Mouse (Mus musculus) left cerebral cortex, adult 18-20 months (tissue): ENCODE results near the gene Rack1. TPM values are rescaled to one million over a fixed set of nuclear protein-coding genes. Genes with fewer than 3 reads are reported as not detected.
A peak's percentile ranks its signal among the peaks of the same experiment; 100 is the strongest.
"Not testable (repeated sequence)": the region's sequence is repeated elsewhere in the genome, so short reads cannot be mapped to it uniquely, and the experiment has no call there.

Experiments
- DNase-seq, 2 experiments: peaks; one replicate each; pipeline ENCODE4 v3.0.0; 2021 to 2022; ENCODE audit warnings: low spot score in 2 of 2, mixed read lengths in 1 of 2
- long read RNA-seq, 2 experiments: library from polyadenylated mRNA; stranded (forward); transcript quantifications; one replicate each; pipeline ENCODE4 v2.0.0; 2021
- total RNA-seq, 2 experiments: library from RNA; stranded (reverse); gene quantifications; 2 replicates each; pipeline ENCODE4 v1.2.3; 2021

Rack1 gene
- total RNA-seq = 100 to 1,000 TPM; 233 to 240 TPM
- long read RNA-seq, experiment 1, transcript Rack1-201 (8 exons, 1,447 nt) = major isoform, 74 of 84 reads
- long read RNA-seq, experiment 1, partial matches to known transcripts = 5 of 84 reads
- long read RNA-seq, experiment 1, other reads (novel, unspliced or antisense) = 0 of 84 reads
- long read RNA-seq, experiment 2, transcript Rack1-201 (8 exons, 1,447 nt) = major isoform, 68 of 74 reads
- long read RNA-seq, experiment 2, partial matches to known transcripts = 1 of 74 reads
- long read RNA-seq, experiment 2, other reads (novel, unspliced or antisense) = 2 of 74 reads

DNA sequence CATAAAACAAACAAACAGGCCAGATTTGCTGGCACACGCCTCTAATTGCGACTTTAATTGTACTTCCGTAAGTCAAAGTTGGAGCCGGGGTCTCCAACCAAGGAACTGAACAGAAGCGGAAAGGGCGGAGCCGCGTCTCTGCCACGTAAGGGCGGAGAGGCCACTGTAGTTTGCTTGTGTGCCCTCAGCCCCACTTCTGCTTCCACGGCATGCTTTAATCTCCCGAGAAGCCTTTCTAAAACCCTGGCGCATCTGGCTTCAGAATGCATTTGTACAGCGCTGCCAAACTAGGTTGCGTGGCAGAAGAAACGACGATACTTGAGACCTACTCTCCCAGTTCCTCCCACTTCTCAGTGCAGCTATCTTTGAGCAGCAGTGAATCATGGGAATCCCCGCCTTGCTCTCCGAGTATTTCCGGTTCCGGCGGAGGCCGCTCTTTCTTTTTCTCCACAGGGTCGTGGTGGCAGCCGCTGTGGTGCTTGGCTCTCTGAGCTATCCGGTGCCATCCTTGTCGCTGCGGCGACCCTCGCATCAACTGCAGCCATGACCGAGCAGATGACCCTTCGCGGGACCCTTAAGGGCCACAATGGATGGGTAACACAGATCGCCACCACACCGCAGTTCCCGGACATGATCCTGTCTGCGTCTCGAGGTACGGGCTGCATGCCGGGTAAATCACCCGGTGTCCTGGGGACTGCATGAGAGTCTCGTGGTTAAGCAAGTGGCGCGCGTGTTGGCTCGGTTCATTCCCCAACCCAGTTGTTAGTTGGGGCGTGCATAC lies at the start of gene Rack1:
Gene Rack1 (plus strand): TSS at position 412 of the 781 bp plus-strand sequence.
- peak; percentile 87 to 91 for DNase-seq

DNA sequence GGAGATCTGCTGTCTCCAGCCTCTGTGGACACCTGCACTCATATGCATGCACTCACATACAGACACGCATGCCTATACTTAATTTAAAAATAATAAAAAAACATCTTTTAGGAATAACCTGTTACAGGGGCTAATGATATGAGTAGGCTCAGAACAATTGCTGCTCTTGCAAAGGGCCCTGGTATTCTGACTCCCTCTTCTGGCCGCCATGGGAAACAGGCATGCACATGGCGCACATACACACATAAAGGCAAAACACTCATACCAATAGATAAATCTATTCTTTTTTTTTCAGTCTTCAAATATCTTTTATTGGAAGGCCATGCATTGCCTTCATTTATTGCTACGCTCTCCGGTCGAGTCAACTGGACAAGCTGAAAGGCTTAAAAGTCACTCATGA lies 49.7 kb upstream of the Rack1 start:
- DNase-seq = no peak

DNA sequence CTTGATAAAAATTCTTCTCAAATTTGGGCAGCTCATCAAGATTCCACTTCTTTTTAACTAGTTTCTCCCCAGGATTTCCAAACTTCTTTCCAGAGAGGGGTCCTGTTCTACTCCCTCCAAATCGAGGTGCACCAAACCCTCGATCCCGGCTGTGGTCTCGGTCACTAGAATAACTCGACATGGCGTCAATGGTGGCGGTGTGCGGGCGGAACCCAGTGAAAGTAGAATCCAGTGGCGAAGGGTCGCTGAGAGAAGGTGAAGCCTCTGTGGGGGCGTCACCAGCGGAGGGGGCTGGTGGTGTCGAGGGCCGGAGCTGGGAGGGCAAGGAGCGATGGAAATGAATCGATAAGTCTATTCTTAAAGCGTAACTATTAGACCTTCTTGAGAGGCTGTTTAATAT lies 46.6 kb upstream of the Rack1 start:
- DNase-seq = not testable (repeated sequence)

DNA sequence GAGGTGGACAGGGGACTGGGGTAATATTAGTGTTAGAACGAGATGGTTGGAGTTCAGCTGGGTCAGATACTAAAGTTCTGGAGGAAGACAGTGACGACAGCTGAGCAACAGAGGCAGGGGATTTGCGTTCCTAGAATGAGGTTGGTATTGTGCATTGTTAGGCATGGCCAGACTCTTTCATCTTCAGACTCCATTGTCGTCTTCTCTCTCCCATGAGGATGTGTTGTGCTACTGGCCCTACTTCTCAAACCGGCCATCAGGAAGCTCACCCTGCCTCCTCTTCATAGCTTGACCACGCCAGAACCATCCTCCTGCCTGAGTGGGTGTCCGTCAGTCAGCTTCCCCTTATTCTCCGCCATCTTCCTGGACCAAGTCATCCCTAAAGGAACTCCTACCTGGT lies 41.1 kb upstream of the Rack1 start:
- DNase-seq = no peak

DNA sequence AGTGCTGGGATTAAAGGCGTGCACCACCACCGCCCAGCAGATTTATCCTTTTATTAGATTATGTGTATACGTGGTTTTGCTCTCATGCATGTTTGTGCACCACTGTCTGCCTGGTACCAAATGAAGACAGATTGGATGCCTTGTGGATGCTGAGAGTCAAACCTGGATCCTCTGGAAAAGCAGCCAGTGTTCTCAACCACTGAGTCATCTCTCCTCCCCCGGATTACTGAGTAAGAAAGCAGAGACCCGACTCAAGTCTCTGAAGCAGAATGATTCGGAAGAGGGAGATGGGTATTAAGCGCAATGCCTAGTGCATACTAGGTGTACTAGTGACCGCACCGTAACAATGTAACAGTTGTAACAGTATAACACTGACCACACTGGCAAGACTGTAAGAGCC lies 36.0 kb upstream of the Rack1 start:
- peak in 1 of 2 experiments; percentile 19 for DNase-seq

DNA sequence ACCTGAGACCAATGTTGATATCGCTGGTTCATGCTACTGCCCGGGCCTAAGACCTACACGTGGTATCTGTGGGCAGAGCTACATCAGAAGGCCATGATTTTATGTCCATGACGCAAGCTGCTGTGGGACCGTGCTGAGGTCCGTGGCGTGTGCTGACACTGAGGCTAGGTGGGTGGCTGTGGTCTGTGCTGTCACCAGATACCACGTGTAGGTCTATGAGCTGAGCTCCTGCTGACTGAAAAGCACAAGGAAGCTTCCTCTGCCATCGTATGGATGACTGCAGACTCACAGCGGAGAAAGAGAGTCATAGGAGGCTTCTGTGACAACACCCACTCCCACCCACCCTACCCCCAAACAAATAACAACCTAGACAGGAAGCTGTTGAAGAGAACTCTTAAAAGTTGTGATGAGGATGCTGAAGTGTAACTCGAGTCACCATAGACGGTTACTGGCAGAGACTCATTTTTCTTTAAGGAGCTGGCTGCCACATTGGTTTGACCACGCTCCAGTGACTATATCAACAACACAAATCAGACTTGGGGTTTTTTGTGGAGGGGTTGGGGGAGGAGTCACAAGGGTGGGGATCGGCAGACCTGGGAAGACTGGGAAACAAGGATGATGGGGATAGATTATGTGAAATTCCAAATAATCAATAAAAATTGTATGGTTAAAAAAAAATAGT lies 32.8 kb upstream of the Rack1 start:
- DNase-seq = no peak

DNA sequence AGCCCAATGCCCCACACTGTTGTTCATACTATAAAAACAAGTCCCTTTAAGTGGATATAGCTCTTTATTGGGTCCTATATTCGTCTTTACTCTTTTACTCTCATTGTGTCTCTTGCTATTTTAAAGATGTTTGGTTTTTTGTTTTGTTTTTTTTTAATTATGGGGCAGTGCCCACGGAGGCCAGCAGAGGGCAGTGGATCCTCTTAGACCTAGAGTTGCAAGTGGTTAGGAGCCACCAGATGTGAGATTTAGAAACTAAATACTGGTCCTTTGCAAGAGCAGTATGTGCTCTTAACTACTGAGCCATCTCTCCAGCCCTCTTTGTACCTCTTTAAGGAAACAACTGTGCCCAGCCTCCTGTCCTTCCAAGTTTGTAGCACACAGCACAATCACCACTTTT lies 28.4 kb upstream of the Rack1 start:
- DNase-seq = no peak

DNA sequence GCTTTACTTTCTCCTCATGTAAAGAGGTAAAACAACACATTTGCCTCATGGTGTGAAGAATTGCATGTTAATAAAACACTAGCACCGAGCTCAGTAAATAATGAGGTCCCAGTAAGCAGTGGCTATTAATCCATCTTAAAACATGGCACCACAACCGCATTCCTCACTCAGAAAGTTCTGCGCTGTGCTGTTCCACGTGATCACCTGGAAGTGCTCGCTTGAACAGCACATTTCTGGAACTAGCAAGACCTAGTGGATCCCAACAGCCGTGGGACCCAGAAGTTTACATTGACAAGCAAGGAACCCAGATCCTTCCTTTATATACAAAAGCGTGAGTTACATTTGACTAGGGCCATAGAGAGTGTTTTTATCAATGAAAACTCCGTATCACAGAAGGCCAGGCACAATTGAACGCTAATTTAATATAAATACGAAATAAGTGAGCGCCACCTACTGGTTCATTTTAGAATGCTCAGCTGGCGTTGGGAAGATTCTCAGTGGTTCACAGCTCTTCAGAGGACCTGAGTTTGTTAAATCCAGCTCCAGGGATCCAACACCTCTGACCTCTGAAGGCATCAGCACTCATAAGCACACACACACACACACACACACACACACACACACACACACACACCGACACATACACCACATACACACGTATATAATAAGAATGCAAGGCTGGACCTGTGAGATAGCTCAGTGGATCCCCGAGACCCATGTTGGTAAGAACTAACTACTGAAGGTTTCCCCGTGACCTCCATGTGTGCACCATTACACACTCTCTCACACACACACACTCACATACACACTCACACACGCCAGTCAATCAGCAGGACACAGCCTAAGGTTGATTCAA lies 25.5 kb upstream of the Rack1 start:
- peak; percentile 43 to 72 for DNase-seq

DNA sequence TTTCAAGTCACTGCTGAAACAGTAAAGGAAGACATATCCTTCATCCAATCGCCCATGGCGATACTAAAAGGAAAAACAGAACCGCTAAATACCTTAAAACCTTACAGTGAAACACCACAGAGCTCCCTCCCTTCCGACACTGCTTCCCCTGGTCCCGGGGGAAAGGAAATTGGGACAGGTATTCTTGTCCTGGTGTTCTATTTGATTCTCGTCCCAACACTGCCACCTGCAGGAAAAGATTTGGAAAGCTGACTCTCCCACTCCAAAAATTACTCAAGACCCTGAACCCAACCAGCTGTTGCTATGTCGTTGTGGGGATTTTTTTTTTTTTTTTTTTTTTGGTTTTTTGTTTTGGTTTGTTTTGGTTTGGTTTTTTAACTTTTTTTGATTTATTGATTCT lies 24.6 kb upstream of the Rack1 start:
- peak; percentile 44 to 45 for DNase-seq

DNA sequence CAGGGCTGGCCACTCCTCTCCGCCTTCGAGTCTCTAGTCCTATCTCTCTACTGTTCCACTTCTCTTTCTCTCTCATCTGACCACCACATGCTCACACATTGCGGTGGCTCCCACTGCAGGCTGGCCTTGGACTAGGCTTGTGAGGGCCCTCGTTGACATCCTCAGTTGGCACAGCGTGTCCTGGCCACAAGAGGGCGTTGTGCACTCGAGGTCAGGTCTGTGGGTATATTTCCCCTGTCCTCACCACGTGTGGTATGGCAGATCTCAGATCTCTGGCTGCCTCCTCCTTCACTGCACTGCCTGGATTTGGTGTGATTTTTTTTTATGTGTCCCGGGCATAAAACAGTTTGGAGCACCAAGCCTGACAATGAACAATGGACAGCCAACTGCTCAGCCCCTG lies 23.5 kb upstream of the Rack1 start:
- no peak for DNase-seq

DNA sequence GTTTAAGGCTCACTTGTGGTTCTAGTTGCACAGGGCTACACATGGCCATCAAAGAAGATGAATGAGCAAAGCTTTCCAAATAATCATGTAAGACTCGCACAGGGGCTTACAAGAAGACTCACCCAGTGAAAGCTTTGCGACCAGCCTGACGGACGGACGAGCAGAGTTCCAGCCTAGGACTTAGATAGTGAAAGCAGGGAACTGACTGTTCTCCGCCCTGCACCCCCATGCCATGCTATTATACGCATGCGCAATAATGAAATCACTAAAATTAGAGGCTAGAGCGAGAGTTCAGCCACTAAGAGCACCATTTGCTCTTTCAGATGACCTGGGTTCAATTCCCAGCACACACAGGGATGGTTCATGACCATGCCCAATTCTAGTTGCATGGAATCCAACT lies 22.8 kb upstream of the Rack1 start:
- no peak for DNase-seq

DNA sequence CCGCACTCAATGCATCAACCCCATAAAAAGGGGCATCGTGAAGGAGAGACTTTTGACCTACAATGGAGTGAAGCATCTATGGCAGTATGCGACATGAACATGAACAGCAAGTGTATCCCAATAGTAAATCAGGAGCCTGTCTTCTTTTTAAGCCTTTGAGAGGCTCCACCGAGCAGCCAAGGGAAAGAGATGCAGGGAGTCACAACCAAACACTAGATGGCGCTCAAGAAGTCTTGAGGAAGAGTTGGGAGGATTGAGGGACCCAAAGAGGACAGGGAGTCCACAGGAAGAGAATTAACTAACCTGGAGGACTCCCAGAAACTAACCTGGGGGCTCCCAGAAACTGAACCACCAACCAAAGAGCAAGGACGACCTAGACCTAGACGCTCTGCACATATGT lies 20.7 kb upstream of the Rack1 start:
- DNase-seq = peak; percentile 19 to 50

DNA sequence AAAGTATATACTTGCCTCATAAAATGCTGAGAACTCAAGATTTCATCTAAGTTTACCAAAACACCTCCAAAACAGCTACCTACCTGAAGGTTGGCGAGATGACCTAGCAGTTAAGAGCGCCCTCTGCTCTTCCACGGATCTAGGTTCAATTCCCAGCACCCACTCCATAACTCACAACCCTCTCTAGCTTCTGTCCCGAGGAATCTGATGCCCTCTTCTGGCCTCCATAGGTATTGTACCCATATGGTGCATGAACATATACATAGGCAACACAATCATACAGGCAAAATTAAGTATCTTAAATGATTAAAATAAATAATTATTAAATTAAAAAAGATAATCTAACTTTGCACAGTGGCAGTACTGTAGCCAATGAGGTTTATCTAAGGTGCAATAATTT lies 17.9 kb upstream of the Rack1 start:
- no peak for DNase-seq

DNA sequence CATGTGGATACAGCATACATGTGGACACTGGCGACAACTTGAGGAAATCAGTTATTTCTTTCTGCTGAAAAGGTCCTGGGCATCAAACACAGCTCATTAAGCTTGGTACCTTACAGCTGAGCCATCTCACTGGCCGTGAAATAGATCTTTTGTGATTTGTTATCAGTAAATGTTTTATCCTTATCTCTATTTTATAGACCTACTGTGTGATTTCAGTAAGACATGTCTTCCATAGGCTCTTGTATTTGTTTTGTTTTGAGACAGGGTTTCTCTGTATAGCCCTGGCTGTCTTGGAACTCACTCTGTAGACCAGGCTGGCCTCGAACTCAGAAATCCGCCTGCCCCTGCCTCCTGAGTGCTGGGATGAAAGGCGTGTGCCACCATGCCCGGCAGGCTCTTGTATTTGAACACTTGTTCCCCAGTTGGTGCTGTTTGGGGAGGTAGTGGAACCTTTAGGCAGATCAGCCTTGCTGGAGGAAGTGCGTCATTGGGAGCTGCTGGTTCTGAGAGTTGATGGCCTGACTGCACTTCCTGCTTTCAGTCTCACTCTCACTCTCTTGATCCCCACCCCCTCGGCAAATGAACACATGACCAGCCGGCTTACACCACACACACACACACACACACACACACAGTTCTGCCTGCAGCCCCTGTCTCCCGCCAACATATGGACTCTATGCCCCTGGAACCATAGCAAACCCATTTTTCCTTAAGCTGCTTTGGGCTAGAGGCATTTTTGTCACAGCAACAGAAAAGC lies 12.5 kb upstream of the Rack1 start:
- no peak for DNase-seq

DNA sequence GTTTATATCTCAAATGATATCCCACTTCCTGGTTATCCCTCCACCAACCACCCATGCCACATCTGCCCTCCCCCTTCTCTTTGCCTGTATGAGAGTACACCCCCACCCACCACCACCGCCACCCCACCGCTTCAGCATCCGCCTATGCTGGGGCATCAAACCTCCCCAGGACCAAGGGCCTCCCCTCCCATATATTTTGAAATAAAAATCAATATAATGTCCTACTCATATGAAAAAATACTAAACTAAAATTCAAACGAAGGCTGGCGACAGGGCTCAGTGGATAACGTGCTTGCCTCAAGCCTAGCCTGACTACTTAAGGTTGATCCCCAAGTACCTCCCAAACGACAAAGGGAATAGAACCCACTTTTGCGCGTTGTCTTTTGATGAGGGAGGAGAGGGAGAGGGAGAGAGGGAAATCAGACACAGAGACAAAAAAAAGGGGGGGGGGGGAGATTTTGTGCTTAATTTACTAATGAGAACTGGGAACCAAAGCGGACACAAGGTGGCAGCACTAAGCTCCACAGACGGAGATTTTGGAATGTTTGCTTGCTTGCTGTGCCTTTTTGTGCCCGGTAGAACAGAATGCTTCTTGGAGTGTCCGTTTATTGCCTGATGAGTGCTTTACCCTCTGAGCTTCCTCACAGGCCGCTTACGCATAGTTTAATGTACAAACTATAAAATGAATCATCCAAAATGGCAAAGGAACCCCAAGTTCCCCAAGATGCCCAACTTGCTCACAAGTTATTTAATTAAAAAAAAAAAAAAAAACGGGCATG lies 11.6 kb upstream of the Rack1 start:
- peak; percentile 70 to 72 for DNase-seq

DNA sequence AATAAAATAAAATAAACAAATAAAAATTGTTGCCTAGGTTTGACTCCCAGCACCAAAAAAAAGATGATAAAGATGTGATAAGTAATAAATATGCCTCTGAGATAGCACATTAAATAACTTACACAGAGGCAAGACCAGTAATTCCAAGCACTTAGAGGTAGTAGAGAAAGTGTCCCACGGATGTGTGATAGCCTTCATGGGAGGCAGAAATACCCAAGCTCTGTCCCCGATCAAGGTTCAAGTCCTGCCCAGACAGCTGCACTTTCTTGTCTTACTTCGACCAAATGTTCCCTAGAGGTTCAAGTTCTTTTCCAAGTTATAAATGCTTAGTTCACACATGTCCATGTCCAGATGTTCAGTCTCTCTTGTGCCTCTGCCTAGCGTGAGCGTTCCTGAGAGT lies 10.9 kb upstream of the Rack1 start:
- DNase-seq = no peak

DNA sequence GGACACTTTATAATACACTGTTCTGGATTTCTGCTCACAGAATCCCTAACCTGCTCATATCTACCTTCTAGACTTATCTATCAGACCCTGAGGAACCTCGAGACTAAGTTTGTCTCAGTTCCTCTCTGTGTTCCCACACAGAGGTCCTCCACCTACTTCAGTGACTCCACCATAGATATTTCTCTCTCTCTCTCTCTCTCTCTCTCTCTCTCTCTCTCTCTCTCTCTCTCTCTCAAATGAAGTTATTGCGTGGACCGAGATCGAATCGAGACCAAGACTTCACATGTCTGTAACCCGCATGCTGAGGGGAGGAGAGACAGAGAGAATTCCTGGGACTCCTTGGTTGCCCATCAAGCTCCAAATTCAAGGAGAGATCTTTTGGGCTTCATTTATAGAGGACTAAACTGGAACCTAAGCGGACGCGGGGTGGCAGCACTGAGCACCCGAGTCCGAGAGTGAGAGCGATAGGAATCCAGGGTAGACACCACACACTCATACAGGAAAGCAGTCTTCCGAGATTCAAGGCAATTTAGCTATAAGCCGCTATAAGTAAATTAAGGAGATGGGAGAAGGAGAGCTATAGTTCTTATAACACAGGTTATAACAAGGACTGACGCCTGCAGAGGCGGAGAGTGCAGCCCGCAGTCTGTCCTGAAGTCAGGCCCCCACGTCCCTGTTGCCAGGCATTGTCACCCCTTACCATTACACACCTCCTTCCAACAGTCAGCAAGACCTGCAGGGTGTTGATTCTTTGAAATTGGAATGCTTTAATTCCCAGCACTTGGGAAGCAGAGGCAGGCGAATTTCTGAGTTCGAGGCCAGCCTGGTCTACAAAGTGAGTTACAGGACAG lies 9.9 kb upstream of the Rack1 start:
- DNase-seq = peak; percentile 88 to 89

DNA sequence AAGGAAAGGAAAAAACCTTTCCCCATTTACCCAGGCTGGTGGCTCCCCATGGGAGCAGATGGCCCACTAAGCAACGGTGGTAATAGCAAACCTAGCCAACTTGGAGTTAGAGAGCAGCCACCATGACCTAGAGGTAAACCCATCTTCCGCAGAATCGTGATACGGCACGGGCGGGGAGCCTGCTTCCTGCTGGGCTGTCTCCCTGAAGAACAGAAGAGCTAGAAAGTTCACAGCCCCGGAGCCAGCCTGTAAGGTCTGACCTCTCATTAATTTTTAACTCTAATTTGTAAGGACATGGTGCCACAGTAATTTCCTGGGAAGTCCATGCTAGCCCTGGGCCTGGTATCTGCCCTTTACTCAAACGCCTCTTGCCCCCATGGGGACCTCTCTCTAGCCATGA lies 9.2 kb upstream of the Rack1 start:
- DNase-seq = no peak

DNA sequence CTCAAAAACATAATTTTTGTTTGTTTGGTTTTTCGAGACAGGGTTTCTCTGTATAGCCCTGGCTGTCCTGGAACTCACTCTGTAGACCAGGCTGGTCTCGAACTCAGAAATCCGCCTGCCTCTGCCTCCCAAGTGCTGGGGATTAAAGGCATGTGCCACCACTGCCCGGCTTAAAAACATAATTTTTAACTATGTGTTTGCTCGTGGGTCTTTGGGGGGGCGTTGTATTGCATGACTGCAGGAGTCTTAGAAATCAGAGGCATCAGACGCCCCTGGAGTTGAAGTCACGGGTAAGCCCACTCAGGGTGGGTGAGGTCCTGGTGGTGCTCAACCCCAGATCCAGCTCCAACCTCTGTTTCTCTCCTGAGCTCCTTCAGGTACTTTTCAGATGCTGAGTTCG lies 8.2 kb upstream of the Rack1 start:
- DNase-seq = not testable (repeated sequence)
